Mouse (Mus musculus): ENCODE results near the gene Slc6a19.

- no peak for TF ChIP-seq POLR2A (IDR thresholded peaks at IDR 0.05; ENCODE audit: control insufficient read depth, low read depth, low read length)
- no peak for TF ChIP-seq CTCF (IDR thresholded peaks at IDR 0.05; ENCODE audit: control insufficient read depth, insufficient read depth, insufficient replicate concordance, low read depth, low read length)
Measured at GRCm38 (mm10) chr13:73735270-73735669, 30.6 kb upstream of the Slc6a19 start.

All from testis, adult 2 months (tissue).